Mouse (Mus musculus) CH12.LX (cell line): ENCODE measurements at regions not wholly inside any gene's neighbourhood (a gene's known extent, or its start where the extent isn't known, plus 50 kb on each side); places are given as distances from the start of the nearest gene placed in this dataset.

Source experiments
- CTCF ChIP-seq, 2 experiments: IDR thresholded peaks in 1 of 2; conservative IDR thresholded peaks in 1 of 2; 2 replicates each; pipeline ENCODE4 v1.5.1; 2011 to 2012; ENCODE audit warnings: low read depth in 2 of 2, low read length in 2 of 2, improper control_type of control experiment in 1 of 2, inconsistent platforms in 1 of 2, mild to moderate bottlenecking in 1 of 2, moderate library complexity in 1 of 2
- POLR2A ChIP-seq: IDR thresholded peaks from 2 replicates; pipeline ENCODE4 v1.6.1; 2011; ENCODE audit warnings: low read depth, mild to moderate bottlenecking, improper control_type of control experiment, low read length
- RAD21 ChIP-seq: IDR thresholded peaks from 2 replicates; pipeline ENCODE4 v1.6.1; 2011; ENCODE audit warnings: low read depth, mild to moderate bottlenecking, low read length, improper control_type of control experiment, moderate library complexity
- RCOR1 ChIP-seq: conservative IDR thresholded peaks from 2 replicates; pipeline ENCODE4 v1.6.1; 2012; ENCODE audit warnings: low read depth, mild to moderate bottlenecking, inconsistent platforms, low read length, improper control_type of control experiment
- USF2 ChIP-seq: conservative IDR thresholded peaks from 2 replicates; pipeline ENCODE4 v1.6.1; 2011; ENCODE audit warnings: low read depth, low read length, improper control_type of control experiment
- ZNF384 ChIP-seq: IDR thresholded peaks from 2 replicates; pipeline ENCODE4 v1.6.1; 2012; ENCODE audit warnings: low read depth, low read length, improper control_type of control experiment, inconsistent platforms

DNA sequence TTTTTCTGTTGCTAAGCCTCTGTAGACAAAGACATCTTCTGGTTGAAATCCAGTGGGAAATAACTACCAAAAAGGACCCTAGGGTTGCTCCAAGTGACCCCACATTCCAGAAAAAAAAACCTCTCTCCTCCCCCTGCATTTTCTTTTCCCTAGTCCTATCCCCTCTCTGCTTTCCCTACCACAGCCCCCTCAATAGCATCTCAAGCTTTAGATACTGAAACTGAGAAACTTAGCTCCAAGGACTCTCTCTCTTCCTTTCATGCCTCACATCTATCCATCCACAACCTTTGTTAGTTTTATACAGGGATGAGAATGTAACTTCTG, 207.5 kb upstream of the Ercc4 start:
- TF ChIP-seq RAD21 (no peak), POLR2A (no peak), CTCF (conservative IDR thresholded peaks at IDR 0.05 in 1 of 2, IDR thresholded peaks at IDR 0.05 in 1 of 2; ENCODE audit: low read depth in 2 of 2, low read length in 2 of 2) (no peak), USF2 (no peak), ZNF384 (no peak), RCOR1 (no peak)
